Mouse (Mus musculus) regulatory T cell (primary cell): ENCODE measurements around the gene Fbxl17.

Source experiments
- in situ Hi-C: fragments of 300-600 bp; cut with MboI, MseI; formaldehyde crosslinking; loops from one replicate; pipeline ENCODE4 v1.15.1; 2025; ENCODE audit warnings: high pct_unique_total_duplicates

Gene Fbxl17

GRCm38 (mm10) chr17:63057740-63058388 lies 442.0 kb downstream of the Fbxl17 start:
- in situ Hi-C loops = no loop called here

- in situ Hi-C loops = no loop called here
These were observed 442.8 kb downstream of the Fbxl17 start for GRCm38 (mm10) chr17:63056976-63057375.

DNA sequence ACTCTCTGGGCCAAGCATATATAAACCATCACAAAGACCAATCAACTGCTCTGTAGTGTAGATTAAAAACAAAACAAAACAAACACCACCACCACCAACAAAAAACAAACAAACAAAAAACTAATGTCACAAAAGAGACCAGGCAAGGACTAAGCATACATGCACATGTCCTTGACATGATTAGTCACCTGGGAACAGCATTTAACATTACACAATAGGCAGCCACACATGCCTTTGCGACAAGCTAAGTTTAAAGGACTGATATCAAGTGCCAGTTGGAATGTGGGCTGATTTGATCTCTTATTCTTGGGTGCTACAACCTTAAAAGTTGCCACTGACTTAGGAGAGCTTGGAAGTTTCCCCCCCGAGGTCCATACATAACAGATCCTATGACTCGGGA lies 446.5 kb downstream of the Fbxl17 start:
- in situ Hi-C loops = no loop called here

GRCm38 (mm10) chr17:63046401-63046800 lies 453.4 kb downstream of the Fbxl17 start:
- in situ Hi-C loops = no loop called here

- in situ Hi-C loops = no loop called here
These were observed 454.5 kb downstream of the Fbxl17 start for GRCm38 (mm10) chr17:63045297-63045696.

DNA sequence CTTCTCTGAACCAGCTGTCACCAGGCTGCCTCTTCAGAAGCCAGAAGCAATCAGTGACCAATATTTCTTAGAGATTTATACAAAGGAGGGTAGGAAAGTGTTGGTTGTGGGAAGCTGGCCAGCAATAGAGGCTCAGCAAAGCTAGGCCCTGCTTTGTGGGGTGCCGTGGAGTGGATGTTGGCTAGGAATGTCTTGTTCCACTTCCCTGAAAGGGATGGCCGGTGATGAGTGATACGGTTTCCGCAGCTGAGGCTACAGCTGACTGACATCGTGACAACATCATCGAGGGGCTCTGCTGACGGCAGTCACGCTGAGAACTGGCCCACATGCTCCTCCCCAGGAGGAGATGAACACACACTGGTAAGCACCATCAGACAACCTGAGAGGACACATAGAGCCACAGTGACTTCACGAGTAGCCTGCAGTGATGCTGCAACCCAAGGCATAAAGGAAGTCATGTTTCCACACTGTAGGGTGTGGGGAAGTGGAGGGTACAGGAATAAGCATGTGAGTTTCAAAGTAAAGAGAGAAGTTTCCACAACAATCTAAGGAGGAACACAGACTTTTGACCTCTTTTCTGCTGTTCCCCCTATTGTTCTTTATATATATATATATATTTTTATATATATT lies 456.7 kb downstream of the Fbxl17 start:
- in situ Hi-C loops = no loop called here

DNA sequence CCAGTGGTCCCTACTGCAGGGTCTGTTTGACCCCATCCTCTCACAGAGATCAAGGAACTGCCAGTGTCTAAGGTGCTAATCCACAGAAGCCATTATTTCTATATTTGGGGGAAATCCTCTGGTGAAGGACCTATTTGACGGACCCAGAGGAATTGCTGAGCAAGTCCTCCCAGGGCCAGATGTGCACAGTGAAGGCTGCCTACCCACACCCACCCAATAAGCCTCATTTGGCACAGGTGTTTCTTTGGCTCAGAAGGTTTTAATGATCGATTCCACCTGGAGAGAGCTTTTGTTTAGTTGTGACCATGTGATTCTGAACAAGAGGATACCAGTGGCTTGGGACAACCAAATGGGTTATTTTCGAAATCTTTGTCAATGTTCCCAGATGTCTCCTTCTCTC lies 462.3 kb downstream of the Fbxl17 start:
- in situ Hi-C loops = no loop called here

DNA sequence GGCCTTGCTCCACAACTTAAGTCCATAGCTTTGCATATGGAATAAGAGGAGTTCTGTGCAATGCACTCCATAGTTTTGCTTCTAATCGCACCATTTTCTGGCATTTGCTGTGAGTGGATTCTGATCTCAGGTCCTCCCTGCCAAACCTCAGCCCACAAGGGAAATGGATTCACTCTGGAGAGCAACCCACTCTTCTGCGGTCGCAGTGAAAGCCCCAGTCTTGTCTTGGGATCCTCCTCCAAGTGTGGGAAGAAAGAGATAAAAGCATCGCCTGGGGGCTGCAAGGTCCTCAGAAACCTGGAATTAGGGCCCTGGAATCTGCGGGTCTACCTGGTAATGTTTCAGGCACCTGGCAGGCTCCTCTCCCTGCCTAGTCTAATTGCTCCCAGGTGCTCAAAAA lies 466.7 kb downstream of the Fbxl17 start:
- in situ Hi-C loops = no loop called here

- in situ Hi-C loops = no loop called here
These were observed 470.7 kb downstream of the Fbxl17 start for GRCm38 (mm10) chr17:63029105-63029504.

DNA sequence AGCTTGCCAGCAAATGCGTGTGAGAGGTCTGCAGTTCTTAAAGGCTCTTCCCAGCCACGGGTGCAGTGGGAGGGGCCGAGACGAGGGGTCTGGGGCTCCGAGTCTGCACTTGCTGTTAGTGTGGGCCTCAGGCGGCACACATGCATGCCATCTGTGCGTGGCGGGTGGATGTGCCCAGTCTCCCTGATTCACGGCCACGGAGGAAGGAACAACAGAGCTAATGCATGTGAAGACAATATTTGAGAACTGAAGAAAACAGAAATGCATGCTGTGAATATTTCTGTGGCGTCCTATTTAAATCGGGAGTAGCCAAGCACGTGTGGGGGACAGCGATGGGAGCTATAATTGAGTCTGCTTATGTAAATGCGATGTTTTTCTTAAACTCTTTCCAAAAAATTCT lies 474.6 kb downstream of the Fbxl17 start:
- in situ Hi-C loops = no loop called here

GRCm38 (mm10) chr17:63017605-63018167 lies 482.1 kb downstream of the Fbxl17 start:
- in situ Hi-C loops = no loop called here

DNA sequence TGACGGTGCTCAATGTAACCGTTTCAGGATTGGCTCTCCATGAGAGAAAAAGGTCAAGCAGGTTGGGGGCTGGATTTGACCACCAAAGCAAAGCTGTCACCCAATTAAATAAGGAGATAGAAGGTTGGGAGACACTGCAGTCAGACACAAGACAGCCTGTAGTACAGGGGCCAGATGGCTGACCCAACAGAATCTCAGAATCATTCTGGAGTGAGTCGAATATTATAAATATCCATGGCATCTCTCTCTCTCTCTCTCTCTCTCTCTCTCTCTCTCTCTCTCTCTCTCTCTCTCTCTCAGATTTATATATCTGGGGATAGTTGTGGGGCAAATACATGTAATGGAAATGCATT lies 487.3 kb downstream of the Fbxl17 start:
- in situ Hi-C loops = no loop called here

GRCm38 (mm10) chr17:63011893-63012570 lies 487.8 kb downstream of the Fbxl17 start:
- in situ Hi-C loops = no loop called here

- in situ Hi-C loops = no loop called here
These were observed 489.0 kb downstream of the Fbxl17 start for GRCm38 (mm10) chr17:63010830-63011229.

DNA sequence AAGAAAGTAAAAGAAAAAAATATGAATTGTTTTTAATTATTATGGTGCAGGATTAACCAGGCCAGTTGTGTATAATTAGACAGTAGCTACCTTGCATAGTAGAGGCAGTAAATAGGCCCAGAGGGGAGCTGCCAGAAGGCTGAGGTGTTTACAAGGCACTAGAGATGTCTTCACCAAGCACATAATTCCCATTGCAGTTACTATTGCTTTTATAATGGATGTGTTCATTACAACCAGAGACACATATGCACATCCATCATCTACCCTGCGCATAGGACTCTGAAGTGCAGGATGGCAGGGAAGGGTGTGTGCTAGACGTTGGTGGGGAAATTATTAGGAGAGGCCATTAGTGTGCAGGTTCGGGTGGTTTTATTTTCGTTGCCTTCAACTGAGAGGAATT lies 491.0 kb downstream of the Fbxl17 start:
- in situ Hi-C loops = no loop called here

- in situ Hi-C loops = no loop called here
These were observed 491.5 kb downstream of the Fbxl17 start for GRCm38 (mm10) chr17:63008277-63008676.

DNA sequence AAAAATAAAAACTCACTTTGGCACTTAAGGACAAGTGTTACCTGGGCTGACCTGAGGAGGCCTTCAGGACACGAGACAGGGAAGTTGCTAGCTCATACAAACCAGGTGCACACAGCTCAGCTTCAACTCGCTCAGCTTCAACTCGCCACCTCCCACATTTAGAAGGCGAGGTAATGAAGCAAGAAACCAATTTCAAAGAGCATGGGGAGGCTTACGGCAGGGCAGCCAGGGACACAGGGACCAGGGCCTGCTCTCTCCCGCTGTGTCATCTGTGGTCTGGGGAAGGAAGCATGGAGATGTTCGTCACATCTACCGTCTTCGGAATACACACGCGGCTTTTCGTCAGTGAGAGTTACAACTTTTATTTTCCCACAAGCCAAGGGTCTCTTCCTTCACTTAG lies 491.9 kb downstream of the Fbxl17 start:
- in situ Hi-C loops = no loop called here
